Mouse (Mus musculus) bone marrow macrophage, adult 2 months (primary cell): ENCODE data around the gene Abhd2. TPM values are rescaled to one million over a fixed set of nuclear protein-coding genes. Genes with fewer than 3 reads are reported as not detected.

Experiments
- H3K27ac ChIP-seq: 2 replicates; pipeline ENCODE4 v1.5.1; 2012; ENCODE audit warnings: low read depth, low read length; ENCODE audit not compliant: insufficient read depth
- H3K4me1 ChIP-seq: 2 replicates; pipeline ENCODE4 v1.6.1; 2012; ENCODE audit warnings: low read length; ENCODE audit not compliant: control insufficient read depth, insufficient read depth
- H3K4me3 ChIP-seq: 2 replicates; pipeline ENCODE4 v1.5.1; 2012; ENCODE audit warnings: mild to moderate bottlenecking, low read length, moderate library complexity; ENCODE audit not compliant: insufficient read depth
- CTCF ChIP-seq: IDR thresholded peaks from 2 replicates; pipeline ENCODE4 v1.5.1; 2012; ENCODE audit warnings: low read depth, mild to moderate bottlenecking, low read length, moderate library complexity
- POLR2A ChIP-seq: IDR thresholded peaks from 2 replicates; pipeline ENCODE4 v1.6.1; 2012; ENCODE audit warnings: mild to moderate bottlenecking, low read depth, low read length, borderline replicate concordance
- polyA plus RNA-seq: library from polyadenylated mRNA; stranded (reverse); fragments of >200 nt; gene quantifications from 2 replicates; pipeline ENCODE4 v1.2.4, GENCODE M21; 2012; ENCODE audit not compliant: missing spikeins, insufficient read depth, insufficient read length

The Abhd2 gene
- polyA plus RNA-seq, 1 experiment: 25.9 TPM

- TF ChIP-seq CTCF (no peak), POLR2A (no peak)
- H3K27ac ChIP-seq: no peak overlapping the region
- no peaks in the 10 kb centered on the region for H3K4me1 ChIP-seq
- no peak overlapping the region for H3K4me3 ChIP-seq
Observed at GRCm38 (mm10) chr7:79303183-79303761, 30.3 kb downstream of the Abhd2 start.

DNA sequence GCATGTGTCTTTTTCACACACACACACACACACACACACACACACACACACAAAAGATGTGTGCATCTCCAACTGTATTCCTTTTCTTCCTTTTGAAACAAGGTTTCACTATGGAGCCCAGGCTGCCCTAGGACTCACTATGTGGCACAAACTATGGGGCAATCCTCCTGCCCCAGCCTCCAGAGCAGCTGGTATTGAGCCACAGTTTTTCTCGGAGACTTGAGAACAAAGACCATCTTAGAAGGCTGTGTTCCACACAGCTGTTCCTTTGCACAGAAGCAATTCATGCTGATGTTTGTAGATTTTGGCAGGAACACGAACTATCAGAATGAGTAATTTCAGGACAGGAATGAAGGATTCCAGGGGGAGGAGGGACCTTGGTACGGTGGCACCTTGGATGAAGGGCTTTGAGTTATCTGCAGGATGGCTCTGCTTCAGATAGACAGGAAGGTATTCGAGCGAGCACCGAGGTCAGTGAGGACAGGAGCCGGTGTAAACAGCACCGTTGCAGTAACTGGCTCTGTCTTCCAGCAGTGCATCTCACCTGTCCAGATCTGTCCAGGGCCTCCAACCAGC lies 35.5 kb downstream of the Abhd2 start:
- Histone ChIP-seq H3K4me3 (no peak overlapping the region), H3K27ac (no peak overlapping the region), H3K4me1 (peaks cover 3% of the 10 kb centered on the region)
- TF ChIP-seq CTCF (no peak), POLR2A (no peak)

GRCm38 (mm10) chr7:79309247-79310190 lies 36.5 kb downstream of the Abhd2 start:
- Histone ChIP-seq H3K4me1 (peaks cover 12% of the 10 kb centered on the region), H3K27ac (no peak overlapping the region)
- no peak for TF ChIP-seq CTCF
- TF ChIP-seq POLR2A: no peak

DNA sequence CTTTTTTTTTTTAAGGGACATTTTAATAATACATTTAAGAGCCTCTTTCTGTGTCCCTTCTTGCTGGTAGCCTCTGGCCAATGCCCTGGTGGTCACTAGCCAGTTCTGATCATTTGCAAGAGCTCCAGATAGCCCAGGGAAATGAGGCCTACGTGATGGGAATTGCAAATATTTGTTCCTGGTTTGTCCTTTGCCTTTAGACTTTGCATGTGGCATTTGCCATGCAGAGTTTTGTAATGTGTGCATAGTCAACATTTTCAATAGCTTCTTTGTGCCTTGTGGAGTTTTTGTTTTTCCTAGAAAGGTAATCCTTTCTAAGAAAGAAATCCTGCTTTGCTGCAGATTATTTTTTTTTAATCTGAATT lies 37.2 kb downstream of the Abhd2 start:
- peaks cover 18% of the 10 kb centered on the region for H3K4me1 ChIP-seq
- no peak overlapping the region for H3K27ac ChIP-seq
- TF ChIP-seq CTCF: no peak
- no peak for TF ChIP-seq POLR2A
- H3K4me3 ChIP-seq: no peak overlapping the region

More at GRCm38 (mm10) chr7:79309247-79310190, 36.5 kb downstream of the Abhd2 start:
- H3K4me3 ChIP-seq: no peak overlapping the region

GRCm38 (mm10) chr7:79311420-79311988 lies 38.5 kb downstream of the Abhd2 start:
- Histone ChIP-seq H3K4me3 (no peak overlapping the region), H3K27ac (no peak overlapping the region), H3K4me1 (peaks cover 22% of the 10 kb centered on the region)
- TF ChIP-seq CTCF (no peak), POLR2A (no peak)

DNA sequence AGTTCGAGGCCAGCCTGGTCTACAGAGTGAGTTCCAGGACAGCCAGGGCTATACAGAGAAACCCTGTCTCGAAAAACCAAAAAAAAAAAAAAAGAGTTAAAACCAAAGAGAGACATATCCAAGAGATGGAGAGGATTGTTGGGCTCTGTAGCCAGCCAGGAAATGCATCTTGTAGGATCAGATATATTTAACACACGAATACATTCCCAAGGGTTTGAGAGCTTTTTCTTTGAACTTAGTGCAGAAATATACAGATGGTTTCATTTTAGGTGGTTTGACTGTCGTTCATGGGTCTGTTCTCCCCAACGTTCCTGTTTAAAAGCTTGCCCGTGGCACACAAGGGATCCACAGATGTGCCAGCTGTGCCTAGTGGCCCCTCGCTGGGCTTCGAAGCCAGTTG lies 39.2 kb downstream of the Abhd2 start:
- Histone ChIP-seq H3K4me3 (no peak overlapping the region), H3K27ac (no peak overlapping the region), H3K4me1 (peaks cover 22% of the 10 kb centered on the region)
- no peak for TF ChIP-seq CTCF
- TF ChIP-seq POLR2A: no peak

- Histone ChIP-seq H3K4me1 (peaks cover 22% of the 10 kb centered on the region), H3K27ac (no peak overlapping the region), H3K4me3 (no peak overlapping the region)
- TF ChIP-seq POLR2A (no peak), CTCF (no peak)
Observed at GRCm38 (mm10) chr7:79313519-79314059, 40.6 kb downstream of the Abhd2 start.

DNA sequence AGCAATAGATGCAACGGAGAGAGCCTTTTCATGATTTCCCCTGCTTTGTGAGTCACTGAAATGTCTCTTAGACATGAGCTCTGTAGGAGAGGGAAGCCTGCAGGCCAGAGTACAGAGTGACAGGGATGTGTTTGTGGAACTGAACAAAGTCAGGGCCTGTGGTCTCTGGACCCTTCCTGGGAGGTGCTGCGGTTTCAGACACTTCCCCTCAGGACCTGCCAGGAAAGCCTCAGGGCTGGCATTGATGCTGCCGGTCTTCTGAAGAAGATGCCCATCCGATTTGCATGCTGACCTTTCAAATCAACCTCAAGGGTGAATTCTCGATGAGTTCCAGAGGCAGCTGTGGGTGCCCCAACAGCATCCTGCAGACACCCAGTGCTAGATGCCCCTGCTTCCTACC lies 41.5 kb downstream of the Abhd2 start:
- Histone ChIP-seq H3K27ac (no peak overlapping the region), H3K4me1 (peaks cover 22% of the 10 kb centered on the region), H3K4me3 (no peak overlapping the region)
- TF ChIP-seq CTCF: no peak
- TF ChIP-seq POLR2A: no peak

GRCm38 (mm10) chr7:79315149-79315548 lies 42.1 kb downstream of the Abhd2 start:
- peaks cover 22% of the 10 kb centered on the region for H3K4me1 ChIP-seq
- TF ChIP-seq POLR2A (no peak), CTCF (no peak)
- no peak overlapping the region for H3K4me3 ChIP-seq
- no peak overlapping the region for H3K27ac ChIP-seq
